Mouse (Mus musculus) brain, adult 2 months (tissue): ENCODE measurements around the gene BC030499.

Experiments used
- DNase-seq: peaks from one replicate; pipeline ENCODE4 v3.0.0; 2011; ENCODE audit warnings: low read depth, low spot score

BC030499 gene

GRCm38 (mm10) chr11:78305272-78305671 lies 14.6 kb downstream of the BC030499 start:
- no peak for DNase-seq

GRCm38 (mm10) chr11:78310861-78311511 lies 20.3 kb downstream of the BC030499 start:
- DNase-seq: no peak

GRCm38 (mm10) chr11:78313662-78314061 lies 23.0 kb downstream of the BC030499 start:
- no peak for DNase-seq

GRCm38 (mm10) chr11:78318411-78318810 lies 27.8 kb downstream of the BC030499 start:
- no peak for DNase-seq

GRCm38 (mm10) chr11:78322076-78322831 lies 31.6 kb downstream of the BC030499 start:
- peak; percentile 49 for DNase-seq

DNA sequence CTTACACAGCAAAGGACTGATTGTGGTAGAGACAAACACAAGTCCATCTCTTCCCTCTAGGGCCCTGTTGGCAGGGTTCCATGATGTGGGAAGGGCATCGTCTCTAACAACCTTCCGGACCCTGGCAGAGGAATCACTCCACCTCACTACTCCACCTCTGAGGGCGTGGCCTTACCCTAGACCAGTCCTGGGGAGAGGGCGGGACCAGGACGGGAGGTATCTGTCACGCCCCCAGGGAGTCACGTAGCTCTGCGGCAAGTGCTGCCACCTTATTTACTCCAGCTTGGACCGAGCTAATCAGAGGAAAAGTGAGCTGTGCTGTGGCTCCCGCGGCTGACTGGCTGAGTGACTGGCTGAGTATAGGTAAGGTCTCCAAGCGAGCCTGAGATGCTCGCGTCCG lies 32.2 kb downstream of the BC030499 start, which contains the start of gene Aldoc:
Gene Aldoc (plus strand): TSS at position 109 of the 400 bp plus-strand sequence.
- DNase-seq: peak; percentile 94

DNA sequence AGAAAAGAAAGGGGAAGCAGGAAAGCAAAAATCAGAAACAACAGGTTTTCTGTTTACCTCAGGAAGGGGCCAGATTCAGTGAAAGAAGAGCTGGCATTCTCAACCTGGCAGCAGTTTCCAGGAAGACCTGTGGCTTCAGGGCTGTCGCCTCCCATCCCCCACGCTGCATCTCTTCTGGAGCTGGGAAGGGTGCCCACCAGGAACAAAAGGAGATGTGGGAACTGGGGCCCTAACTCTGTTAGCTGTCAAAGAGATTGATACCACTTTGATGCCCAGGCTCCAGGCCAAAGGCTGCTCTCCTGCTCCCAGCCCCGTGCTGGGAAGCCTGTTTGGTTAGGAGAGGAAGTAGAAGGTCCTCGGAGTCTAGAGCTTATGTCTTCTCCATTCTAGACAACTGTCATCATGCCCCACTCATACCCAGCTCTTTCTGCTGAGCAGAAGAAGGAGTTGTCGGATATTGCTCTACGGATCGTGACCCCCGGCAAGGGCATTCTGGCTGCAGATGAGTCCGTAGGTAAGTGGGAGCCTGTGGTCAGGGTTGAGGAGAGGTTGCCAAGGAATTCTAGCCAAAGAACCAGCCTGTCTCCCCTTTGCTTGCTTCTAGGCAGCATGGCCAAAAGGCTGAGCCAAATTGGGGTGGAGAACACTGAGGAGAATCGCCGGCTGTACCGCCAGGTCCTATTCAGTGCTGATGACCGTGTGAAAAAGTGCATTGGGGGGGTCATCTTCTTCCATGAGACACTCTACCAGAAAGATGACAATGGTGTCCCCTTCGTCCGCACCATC lies 33.6 kb downstream of the BC030499 start:
- peak; percentile 72 for DNase-seq

DNA sequence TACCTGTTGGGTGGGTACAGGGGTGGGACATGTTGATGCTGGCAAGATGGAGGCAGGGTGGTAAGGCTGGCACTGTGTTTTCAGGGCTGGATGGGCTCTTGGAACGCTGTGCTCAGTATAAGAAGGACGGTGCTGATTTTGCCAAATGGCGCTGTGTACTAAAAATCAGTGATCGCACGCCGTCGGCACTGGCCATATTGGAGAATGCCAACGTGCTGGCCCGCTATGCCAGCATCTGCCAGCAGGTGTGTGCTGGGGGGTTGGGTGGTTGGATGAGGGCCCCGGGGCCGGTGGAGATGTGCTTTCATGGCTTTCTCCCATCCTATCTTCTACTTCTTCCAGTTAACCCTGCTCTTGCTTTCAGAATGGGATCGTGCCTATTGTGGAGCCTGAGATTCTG lies 34.3 kb downstream of the BC030499 start:
- DNase-seq: no peak

GRCm38 (mm10) chr11:78327215-78327614 lies 36.6 kb downstream of the BC030499 start:
- DNase-seq: no peak

DNA sequence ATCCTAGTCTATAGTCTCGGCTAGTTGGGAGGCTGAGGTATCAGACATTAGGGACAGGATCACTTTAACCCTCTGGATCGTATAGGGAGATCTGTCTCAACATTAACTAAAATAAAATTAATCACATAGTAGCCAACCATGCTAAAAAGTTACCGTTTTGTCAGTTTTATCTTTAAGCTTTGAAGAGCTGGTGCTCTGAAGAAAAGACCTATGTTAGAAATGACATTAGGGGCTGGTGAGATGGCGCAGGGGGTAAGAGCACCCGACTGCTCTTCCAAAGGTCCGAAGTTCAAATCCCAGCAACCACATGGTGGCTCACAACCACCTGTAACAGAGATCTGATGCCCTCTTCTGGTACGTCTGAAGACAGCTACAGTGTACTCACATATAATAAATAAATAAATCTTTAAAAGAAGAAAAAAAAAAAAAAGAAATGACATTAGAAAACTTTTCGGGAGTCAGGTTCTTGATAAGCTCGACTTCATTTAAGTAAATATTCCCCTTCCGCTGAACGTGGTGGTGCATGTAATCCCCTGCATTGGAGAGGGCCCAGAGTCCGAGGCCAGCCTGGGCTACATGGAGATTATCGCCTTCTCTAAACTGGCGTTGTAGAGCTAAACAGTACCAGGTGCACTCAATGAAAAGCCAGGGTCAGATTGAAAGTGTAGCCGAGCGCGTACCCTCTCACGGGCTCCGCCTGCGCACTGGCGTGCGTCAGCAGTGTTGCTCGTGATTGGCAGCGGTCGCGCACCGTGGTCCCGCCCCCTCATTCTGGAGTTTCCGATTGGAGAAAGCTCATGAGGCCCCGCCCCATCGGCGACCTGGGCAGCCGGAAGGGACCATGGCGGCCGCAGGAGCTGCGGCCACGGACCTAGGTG lies 37.2 kb downstream of the BC030499 start, which contains the start of gene Pigs:
Gene Pigs (plus strand): TSS at position 782 of the 878 bp plus-strand sequence.
- peak; percentile 98 for DNase-seq

DNA sequence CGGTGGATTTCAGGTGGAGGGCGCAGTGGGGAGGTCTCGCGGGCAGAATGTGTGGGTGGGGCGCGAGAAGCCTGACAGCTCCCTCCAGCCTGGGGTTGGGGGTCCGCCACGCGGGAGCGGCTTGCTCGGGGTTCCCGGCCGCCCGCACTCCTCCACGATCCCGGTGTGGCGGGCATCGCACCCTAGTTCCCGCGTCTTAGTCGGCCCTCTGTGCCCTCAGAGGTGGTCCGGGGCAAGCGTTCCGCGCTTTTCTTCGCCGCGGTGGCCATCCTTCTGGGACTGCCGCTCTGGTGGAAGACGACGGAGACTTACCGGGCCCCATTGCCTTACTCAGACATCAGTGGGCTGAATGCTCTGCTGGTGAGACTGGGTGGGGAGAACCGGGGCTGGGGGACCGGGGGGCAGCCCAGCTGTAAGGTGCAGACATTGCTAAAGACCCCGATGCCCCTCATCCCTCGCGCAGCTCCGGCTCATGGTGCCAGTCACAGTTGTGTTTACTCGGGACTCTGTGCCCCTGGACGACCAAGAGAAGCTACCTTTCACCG lies 37.9 kb downstream of the BC030499 start:
- no peak for DNase-seq

DNA sequence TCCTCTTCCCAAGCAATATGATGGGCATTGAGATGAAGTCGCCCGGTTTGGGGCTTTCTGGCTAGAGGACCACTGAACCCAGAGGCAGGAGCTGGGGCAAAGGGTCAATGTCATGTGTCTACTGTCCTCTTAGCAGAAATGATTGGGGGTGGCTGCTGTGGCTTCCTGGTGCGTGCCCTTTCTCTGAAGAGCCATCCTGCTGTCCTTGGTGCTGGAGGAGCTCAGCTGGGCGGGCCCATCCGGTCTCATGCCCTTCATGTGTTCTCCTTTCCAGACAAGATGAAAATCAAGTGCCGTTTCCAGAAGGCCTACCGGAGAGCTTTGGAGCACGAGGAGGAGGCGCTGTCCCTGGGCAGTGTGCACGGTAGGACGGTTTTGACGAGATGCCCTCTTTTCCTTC lies 42.0 kb downstream of the BC030499 start:
- DNase-seq: no peak

DNA sequence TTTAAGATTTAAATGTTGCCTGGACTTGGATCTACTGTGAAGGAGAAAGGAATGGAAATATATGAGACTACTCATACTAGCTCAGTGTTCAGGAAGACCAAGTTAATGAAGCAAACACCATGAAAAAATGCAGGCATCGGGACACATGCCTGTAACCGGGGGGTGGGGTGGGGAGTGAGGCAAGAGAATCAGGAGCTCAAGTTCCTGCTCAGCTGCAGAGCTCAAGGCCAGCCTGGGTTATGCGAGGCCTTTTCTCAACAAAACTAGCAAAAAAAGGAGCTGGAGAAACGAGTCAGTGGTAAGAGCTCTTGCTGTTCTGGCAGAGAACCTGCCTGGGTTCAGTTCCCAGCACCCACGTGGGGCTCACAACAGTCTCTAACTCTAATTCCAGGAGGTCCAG lies 43.4 kb downstream of the BC030499 start:
- no peak for DNase-seq

DNA sequence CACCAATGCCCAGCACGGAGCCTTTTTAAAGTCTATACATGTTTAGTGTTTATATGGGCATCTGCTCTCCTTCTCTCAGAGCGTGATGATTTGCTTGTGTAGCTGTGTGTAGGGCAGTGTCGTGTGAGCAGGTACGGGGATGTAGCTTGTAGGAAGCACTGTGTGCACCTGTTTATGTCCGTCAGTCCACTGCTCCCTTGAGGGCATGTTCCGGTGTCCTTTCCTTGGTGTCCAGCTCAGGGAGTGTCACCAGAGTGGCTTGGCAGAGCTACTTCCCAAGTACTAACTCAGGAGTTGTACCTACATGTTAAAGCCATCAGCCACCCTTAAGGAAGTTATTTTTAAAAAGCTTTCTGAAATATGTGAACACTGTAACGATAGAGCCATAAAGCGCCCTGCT lies 46.4 kb downstream of the BC030499 start:
- no peak for DNase-seq

DNA sequence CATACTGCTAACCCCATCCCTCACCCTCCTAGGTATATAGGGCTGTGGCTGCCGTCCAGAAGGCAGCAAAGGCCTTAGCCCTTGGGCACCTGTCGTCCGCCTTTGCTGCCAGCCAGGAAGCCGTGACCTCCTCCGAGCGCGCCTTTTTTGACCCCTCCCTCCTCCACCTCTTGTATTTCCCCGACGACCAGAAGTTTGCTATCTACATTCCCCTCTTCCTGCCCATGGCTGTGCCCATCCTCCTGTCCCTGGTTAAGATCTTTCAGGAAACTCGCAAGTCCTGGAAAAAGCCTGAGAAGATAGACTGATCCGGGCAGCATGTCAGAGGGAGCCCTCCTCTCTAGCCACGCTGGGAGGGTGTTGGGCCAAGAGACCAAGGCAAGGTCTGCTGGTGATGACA lies 51.1 kb downstream of the BC030499 start:
- DNase-seq: no peak

GRCm38 (mm10) chr11:78343381-78344327 lies 53.0 kb downstream of the BC030499 start, which contains the start of gene Unc119:
Gene Unc119 (plus strand): TSS chr11:78343482.
- peak; percentile 77 for DNase-seq

DNA sequence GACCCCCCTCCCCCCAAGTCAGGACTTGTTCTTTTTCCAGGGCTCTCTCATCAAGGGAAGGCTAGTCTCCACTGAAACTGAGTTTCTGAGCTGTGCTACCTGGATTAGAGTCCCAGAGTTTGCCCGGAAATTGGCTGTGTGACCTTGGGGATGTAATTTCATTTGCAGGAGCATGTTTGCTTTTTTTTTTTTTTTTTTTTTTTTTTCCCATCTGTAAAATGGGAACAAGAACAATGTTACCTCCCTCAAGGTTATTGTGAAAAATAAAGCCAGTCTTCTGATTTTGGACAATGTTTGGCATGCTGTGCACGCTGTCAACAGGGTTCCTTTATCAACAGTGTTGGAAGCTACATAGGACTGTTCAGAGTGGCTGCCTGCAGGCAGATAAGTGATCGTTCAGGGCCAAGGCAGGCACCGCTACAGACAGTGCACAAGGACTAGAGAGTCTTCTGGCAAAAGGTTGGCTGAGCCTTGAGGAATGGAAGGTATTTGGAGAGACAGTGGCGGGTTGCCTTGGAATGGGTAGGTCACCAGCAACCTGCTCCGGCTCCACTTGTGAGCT lies 53.8 kb downstream of the BC030499 start:
- no peak for DNase-seq

DNA sequence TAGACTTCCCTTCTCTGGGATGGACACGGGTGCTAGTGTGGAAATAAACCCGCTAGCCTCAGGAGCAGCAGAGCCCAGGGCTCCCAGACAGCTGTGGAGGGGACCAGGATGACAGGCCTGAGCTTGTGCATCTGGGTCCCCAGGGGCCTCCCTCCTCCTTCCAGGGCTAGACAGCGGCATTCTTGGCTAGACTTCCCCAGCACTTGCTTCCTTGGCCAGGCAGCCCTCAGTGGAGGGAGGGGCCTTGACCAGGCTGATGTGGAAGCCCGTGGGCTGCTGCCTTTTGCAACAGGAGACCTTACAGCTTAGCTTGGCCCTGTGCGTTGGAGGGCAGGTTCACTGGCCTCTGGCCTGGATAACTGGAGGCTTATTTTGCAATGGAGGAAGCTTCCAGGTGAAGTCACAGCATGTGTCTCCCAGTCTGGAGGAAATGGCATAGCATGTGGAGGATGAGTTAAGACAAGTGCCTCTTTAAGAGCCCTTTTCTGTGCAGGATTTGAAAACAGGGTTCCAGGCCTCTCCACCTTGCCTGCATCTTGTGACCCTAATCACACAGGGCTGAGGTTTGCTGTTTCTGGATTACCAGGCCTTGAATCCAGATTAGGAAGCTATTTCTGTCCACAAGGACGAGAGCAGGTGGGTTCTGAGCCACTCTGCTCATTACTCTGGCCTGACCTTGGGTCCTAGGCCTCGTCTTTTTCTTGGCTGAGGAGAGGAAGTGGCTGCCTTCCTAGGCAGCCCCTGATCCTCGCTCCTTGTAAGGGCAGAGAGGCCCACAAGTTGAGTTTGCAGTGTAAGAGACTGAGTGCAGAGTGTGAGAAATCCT lies 54.5 kb downstream of the BC030499 start:
- no peak for DNase-seq

DNA sequence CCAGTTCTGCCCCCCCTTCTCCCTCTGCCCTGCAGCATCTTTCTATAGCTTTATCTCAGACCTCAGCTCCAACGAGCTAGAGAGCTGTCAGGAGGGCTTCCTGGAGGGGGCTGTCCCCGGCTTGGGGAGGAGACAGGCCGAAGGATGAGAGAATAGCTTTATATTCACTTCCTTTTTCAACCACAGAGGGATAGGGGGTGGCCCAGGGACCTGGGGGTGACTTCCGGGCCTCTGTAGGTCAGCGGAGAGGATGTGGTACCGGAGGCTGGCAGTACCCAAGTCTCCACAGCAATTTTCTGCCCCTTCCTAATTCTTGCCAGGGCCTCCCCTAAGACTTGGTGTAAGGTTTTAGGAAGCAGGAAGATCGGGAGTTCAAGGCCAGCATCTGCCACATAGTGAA lies 55.2 kb downstream of the BC030499 start:
- no peak for DNase-seq
